Mouse (Mus musculus) lung, embryonic 16.5 days (tissue): ENCODE results near the gene P4hb. TPM values are rescaled to one million over a fixed set of nuclear protein-coding genes. Genes with fewer than 3 reads are reported as not detected.
A peak's percentile ranks its signal among the peaks of the same experiment; 100 is the strongest.
"Not testable (repeated sequence)": the region's sequence is repeated elsewhere in the genome, so short reads cannot be mapped to it uniquely, and the experiment has no call there.

ENCODE experiments used
- ATAC-seq: fragments of 200-750 bp; cut with Nextera tagmentation; 2 replicates; pipeline ENCODE4 v1.8.0; 2017; ENCODE audit warnings: low read depth, mild to moderate bottlenecking, moderate library complexity
- H3K27ac ChIP-seq: fragments of 300-500 bp; sonication (generic); 2 replicates; pipeline ENCODE4 v1.5.1; 2014; ENCODE audit warnings: mild to moderate bottlenecking, control low read depth, low read length
- H3K27me3 ChIP-seq: fragments of 300-500 bp; sonication (generic); 2 replicates; pipeline ENCODE4 v1.6.1; 2014; ENCODE audit warnings: low read depth, low read length, mixed read lengths; ENCODE audit not compliant: control insufficient read depth, insufficient read depth
- H3K36me3 ChIP-seq: fragments of 300-500 bp; sonication (generic); 2 replicates; pipeline ENCODE4 v1.6.1; 2014; ENCODE audit warnings: low read length; ENCODE audit not compliant: control insufficient read depth, insufficient read depth
- H3K4me1 ChIP-seq: fragments of 300-500 bp; sonication (generic); replicated peaks from 2 replicates; pipeline ENCODE4 v1.6.1; 2014; ENCODE audit warnings: low read length, mixed read lengths; ENCODE audit not compliant: control insufficient read depth, insufficient read depth
- H3K4me2 ChIP-seq: fragments of 300-500 bp; sonication (generic); 2 replicates; pipeline ENCODE4 v1.6.1; 2014; ENCODE audit warnings: low read depth, low read length, control low read depth
- H3K4me3 ChIP-seq: fragments of 300-500 bp; sonication (generic); 2 replicates; pipeline ENCODE4 v1.5.1; 2014; ENCODE audit warnings: mild to moderate bottlenecking, low read length, control low read depth
- H3K9ac ChIP-seq: fragments of 300-500 bp; sonication (generic); 2 replicates; pipeline ENCODE4 v1.6.1; 2014; ENCODE audit warnings: low read length, control low read depth
- H3K9me3 ChIP-seq: fragments of 300-500 bp; sonication (generic); 2 replicates; pipeline ENCODE4 v1.6.1; 2016; ENCODE audit warnings: low read length; ENCODE audit not compliant: control insufficient read depth
- whole genome bisulfite sequencing: fragments of 180-500 bp; shearing (Covaris S2); extraction: QIAGEN DNeasy Blood & Tissue Kit; methylation state at CpG from one replicate; pipeline ENCODE4 v1.1.7; 2014; 5-methylcytosine and 5-hydroxymethylcytosine counted together
- polyA plus RNA-seq: library from polyadenylated mRNA; unstranded; fragments of >200 nt; fragmentation: Nextera tagmentation; extraction: Ambion mirVana; gene quantifications from 2 replicates; pipeline ENCODE4 v1.2.1, GENCODE M21; 2015

The P4hb gene
- polyA plus RNA-seq, 1 experiment from 2014 or later = 841 TPM

- peaks cover 36% of the 10 kb centered on the region for H3K36me3 ChIP-seq
These were observed 27.7 kb upstream of the P4hb start for GRCm38 (mm10) chr11:120600716-120601115.

GRCm38 (mm10) chr11:120598990-120599549 lies 26.0 kb upstream of the P4hb start:
- 37% methylated on average over 17 of the region's 17 CpGs for WGBS
- Histone ChIP-seq H3K27ac (peak overlapping the region; percentile 81), H3K27me3 (no peaks in the 10 kb centered on the region), H3K9me3 (no peaks in the 10 kb centered on the region), H3K4me1 (peaks cover 20% of the 10 kb centered on the region), H3K9ac (peak overlapping the region; percentile 75), H3K4me2 (peak overlapping the region; percentile 82), H3K36me3 (peaks cover 41% of the 10 kb centered on the region), H3K4me3 (peak overlapping the region; percentile 93)
- no peak for ATAC-seq

More at GRCm38 (mm10) chr11:120600716-120601115, 27.7 kb upstream of the P4hb start:
- no peak for ATAC-seq
- no peak overlapping the region for H3K9ac ChIP-seq
- WGBS = 95% methylated on average over 3 of the region's 3 CpGs
- H3K4me2 ChIP-seq = no peak overlapping the region
- no peak overlapping the region for H3K4me3 ChIP-seq
- H3K4me1 ChIP-seq = peaks cover 20% of the 10 kb centered on the region
- H3K27me3 ChIP-seq = no peaks in the 10 kb centered on the region
- H3K9me3 ChIP-seq = no peaks in the 10 kb centered on the region
- H3K27ac ChIP-seq = no peak overlapping the region

- under 1% methylated on average over 83 of the region's 88 CpGs for WGBS
These were observed 25.4 kb upstream of the P4hb start, which contains the start of the genes Alyref and Anapc11 for GRCm38 (mm10) chr11:120598283-120598989. Alyref (minus strand) TSS chr11:120598365. Anapc11 (plus strand) TSS chr11:120598421.

GRCm38 (mm10) chr11:120597240-120598235 lies 24.5 kb upstream of the P4hb start:
- Histone ChIP-seq H3K4me1 (peaks cover 20% of the 10 kb centered on the region), H3K9me3 (no peaks in the 10 kb centered on the region), H3K27me3 (no peaks in the 10 kb centered on the region), H3K27ac (peak overlapping the region; percentile 87), H3K9ac (peak overlapping the region; percentile 97), H3K36me3 (peaks cover 46% of the 10 kb centered on the region), H3K4me2 (peak overlapping the region; percentile 92), H3K4me3 (peak overlapping the region; percentile 93)
- WGBS = 3% methylated on average over 86 of the region's 99 CpGs
- peak; percentile 41 for ATAC-seq

More at GRCm38 (mm10) chr11:120598283-120598989, 25.4 kb upstream of the P4hb start, which contains the start of the genes Alyref and Anapc11:
- H3K36me3 ChIP-seq = peaks cover 43% of the 10 kb centered on the region
- H3K9ac ChIP-seq = peak within 1 kb of the TSS; percentile 97
- H3K27ac ChIP-seq = peak within 1 kb of the TSS; percentile 87
- peak; percentile 98 for ATAC-seq
- H3K4me3 ChIP-seq = peak within 1 kb of the TSS; percentile 93
- H3K27me3 ChIP-seq = no peaks in the 10 kb centered on the region
- H3K4me2 ChIP-seq = peak within 1 kb of the TSS; percentile 92
- peaks cover 20% of the 10 kb centered on the region for H3K4me1 ChIP-seq
- H3K9me3 ChIP-seq = no peaks in the 10 kb centered on the region

GRCm38 (mm10) chr11:120588531-120588930 lies 15.5 kb upstream of the P4hb start:
- 88% methylated on average over 6 of the region's 6 CpGs for WGBS

GRCm38 (mm10) chr11:120583937-120584336 lies 10.9 kb upstream of the P4hb start:
- Histone ChIP-seq H3K4me1 (peaks cover 20% of the 10 kb centered on the region), H3K27me3 (no peaks in the 10 kb centered on the region), H3K9me3 (peaks cover 5% of the 10 kb centered on the region), H3K36me3 (peaks cover 35% of the 10 kb centered on the region), H3K27ac (no peak overlapping the region), H3K4me3 (no peak overlapping the region), H3K4me2 (no peak overlapping the region), H3K9ac (no peak overlapping the region)
- 97% methylated on average over 1 of the region's 1 CpGs for WGBS
- ATAC-seq = no peak

More at GRCm38 (mm10) chr11:120588531-120588930, 15.5 kb upstream of the P4hb start:
- no peak overlapping the region for H3K4me2 ChIP-seq
- peaks cover 58% of the 10 kb centered on the region for H3K36me3 ChIP-seq
- H3K9me3 ChIP-seq = peaks cover 5% of the 10 kb centered on the region
- no peak overlapping the region for H3K27ac ChIP-seq
- H3K9ac ChIP-seq = no peak overlapping the region
- no peaks in the 10 kb centered on the region for H3K27me3 ChIP-seq
- no peaks in the 10 kb centered on the region for H3K4me1 ChIP-seq
- no peak for ATAC-seq
- H3K4me3 ChIP-seq = no peak overlapping the region

- peaks cover 37% of the 10 kb centered on the region for H3K36me3 ChIP-seq
- not testable (repeated sequence) for H3K27ac ChIP-seq, ATAC-seq, H3K27me3 ChIP-seq, H3K9me3 ChIP-seq, H3K4me2 ChIP-seq, H3K4me3 ChIP-seq, H3K9ac ChIP-seq
- H3K4me1 ChIP-seq = peaks cover 20% of the 10 kb centered on the region
- 85% methylated on average over 2 of the region's 2 CpGs for WGBS
These were observed 9.9 kb upstream of the P4hb start for GRCm38 (mm10) chr11:120582982-120583293.

GRCm38 (mm10) chr11:120582268-120582981 lies 9.4 kb upstream of the P4hb start:
- H3K27me3 ChIP-seq = no peaks in the 10 kb centered on the region
- H3K4me3 ChIP-seq = peak overlapping the region; percentile 91
- peaks cover 20% of the 10 kb centered on the region for H3K4me1 ChIP-seq
- H3K4me2 ChIP-seq = peak overlapping the region; percentile 92
- 75% methylated on average over 8 of the region's 8 CpGs for WGBS
- ATAC-seq = no peak
- H3K9me3 ChIP-seq = peaks cover 5% of the 10 kb centered on the region
- peak overlapping the region; percentile 94 for H3K9ac ChIP-seq
- H3K27ac ChIP-seq = peak overlapping the region; percentile 94
- peaks cover 38% of the 10 kb centered on the region for H3K36me3 ChIP-seq
